Mouse (Mus musculus) cerebellum, postnatal 25 days (tissue): ENCODE results near the gene Ewsr1.

ENCODE experiments used
- DNase-seq, 2 experiments: peaks; one replicate each; pipeline ENCODE4 v3.0.0; 2021; ENCODE audit warnings: mixed read lengths in 2 of 2

Ewsr1 gene

GRCm38 (mm10) chr11:5057064-5057463 lies 42.0 kb downstream of the Ewsr1 start:
- DNase-seq, result no peak

GRCm38 (mm10) chr11:5055945-5056938 lies 42.8 kb downstream of the Ewsr1 start:
- DNase-seq, result no peak

DNA sequence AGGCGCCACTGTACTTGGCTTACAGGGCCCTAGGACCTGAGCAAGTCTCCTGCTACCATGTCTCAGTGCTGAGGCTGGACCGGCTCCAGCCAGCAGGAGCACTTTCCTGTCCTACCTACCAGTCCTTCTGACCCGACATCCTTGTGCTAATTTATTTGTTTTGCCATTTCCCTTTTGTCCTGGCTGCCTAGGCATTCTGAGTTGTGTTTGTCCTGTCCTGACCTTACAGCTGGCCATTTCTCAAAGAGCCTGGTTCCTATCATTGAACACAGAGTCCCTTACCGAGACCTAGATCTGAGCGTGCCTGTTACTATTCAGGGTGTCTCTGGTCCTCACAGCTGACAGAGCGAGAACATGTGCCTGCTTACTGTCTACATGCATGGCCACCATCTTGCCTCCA lies 44.2 kb downstream of the Ewsr1 start:
- no peak for DNase-seq

GRCm38 (mm10) chr11:5054151-5054550 lies 44.9 kb downstream of the Ewsr1 start:
- DNase-seq, result no peak

DNA sequence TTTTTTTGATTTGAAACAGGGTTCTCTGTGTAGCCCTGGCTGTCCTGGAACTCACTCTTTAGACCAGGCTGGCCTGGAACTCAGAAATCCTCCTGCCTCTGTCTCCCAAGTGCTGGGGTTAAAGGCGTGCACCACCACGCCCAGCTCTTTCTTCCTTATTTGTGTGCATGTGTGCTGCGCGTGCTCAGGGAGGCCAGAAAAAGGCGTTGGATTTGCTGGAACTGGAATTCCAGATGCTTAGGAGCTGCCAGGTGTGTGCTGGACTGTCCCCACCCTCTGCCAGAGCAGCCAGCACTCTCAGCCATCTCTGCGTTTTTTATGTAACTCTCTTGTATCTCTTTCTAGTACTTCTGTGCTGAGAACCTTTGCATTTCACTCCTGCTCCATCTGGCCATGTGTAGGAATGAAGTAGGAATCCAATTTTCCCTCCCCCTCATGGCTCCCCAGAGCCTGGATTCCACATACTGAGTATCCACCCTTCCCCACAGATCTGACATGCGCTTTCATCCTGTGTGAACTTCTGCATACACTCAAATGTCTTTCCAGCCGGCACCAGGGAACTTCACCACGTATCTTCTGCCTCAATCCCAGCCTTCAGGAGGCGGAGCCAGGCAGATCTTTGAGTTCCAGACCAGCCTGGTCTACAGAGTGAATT lies 46.7 kb downstream of the Ewsr1 start:
- DNase-seq, result no peak

DNA sequence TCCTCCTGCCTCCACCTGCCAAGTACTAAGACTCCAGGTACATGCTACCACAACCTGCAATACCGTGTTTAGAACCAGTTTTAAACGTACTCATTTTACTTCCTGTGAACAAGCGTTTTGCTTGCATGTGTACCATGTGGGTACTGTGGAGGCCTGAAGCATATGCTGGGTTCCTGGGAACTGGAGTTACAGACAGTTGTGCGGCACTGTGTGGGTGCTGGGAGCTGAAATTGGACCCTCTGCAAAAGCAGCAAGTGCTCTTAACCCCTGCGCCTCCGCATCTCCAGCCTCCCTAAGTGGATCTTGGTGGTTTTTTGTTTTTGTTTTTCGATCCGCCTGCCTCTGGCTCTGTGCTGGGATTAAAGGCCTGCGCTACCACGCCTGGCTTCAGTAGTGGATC lies 47.4 kb downstream of the Ewsr1 start:
- DNase-seq, result no peak

DNA sequence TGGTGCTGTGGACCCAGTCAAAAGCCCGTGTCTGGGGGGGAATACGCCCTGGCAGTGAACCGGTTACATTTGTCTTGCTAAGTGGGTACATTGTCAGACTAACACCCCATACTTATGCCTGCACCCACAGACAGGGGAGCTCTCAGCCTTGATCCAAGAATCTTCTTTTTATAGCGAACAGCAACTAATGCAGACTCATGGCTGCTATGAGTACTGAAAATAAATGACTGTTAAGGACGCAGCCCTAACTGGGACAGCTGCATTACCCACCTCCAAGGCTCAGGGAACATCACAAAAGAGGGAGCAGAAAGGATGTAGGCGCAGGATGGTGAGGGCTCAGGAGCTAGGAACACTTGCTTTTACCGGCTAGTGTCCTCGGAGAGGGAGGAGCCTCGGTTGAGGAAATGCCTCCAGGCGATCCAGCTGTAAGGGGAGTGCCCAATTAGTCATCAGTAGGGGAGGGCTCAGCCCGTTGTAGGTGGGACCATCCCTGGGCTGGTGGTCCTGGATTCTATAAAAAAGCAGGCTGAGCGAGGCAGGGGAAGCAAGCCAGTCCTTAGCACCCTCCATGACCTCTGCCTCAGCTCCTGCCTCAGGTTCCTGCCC lies 52.6 kb downstream of the Ewsr1 start:
- no peak for DNase-seq

DNA sequence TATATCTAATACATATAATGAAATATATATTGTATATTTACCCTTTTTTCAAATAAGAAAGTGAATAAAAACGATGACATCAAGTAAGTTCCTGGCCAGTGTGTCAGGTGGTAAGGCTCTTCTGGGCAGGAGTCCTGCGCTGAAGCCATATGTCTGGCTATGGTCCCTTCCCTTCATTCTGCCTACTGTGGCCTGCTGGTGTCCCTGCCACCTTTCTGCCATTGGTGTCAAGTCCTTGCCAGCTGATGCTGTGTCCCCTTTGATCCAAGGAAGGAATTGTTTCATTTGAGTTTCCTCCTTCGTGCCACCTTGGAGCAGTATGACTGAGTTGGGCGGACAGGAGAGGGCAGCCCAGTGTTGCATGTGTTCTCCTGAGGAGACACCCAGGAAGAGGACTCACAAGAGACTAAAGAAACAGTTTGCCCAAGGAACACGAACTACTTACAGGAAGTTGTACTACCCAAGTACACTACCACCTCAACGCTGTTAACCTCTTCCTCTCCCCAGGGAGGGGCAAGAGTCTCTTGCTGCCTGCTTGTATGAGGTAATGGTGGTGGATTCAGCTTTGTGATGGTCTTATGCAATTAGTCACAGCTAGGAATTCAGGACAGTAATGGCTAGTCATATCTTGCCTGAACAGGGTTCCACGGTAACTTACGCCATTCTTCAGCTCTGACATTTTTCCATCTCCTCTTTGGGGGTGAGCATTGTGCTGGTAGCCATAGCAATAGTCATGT lies 56.3 kb downstream of the Ewsr1 start:
- peak; percentile 62 to 63 for DNase-seq

- no peak for DNase-seq
These were observed 57.8 kb downstream of the Ewsr1 start for GRCm38 (mm10) chr11:5041144-5041780.

GRCm38 (mm10) chr11:5040585-5040984 lies 58.5 kb downstream of the Ewsr1 start:
- no peak for DNase-seq

DNA sequence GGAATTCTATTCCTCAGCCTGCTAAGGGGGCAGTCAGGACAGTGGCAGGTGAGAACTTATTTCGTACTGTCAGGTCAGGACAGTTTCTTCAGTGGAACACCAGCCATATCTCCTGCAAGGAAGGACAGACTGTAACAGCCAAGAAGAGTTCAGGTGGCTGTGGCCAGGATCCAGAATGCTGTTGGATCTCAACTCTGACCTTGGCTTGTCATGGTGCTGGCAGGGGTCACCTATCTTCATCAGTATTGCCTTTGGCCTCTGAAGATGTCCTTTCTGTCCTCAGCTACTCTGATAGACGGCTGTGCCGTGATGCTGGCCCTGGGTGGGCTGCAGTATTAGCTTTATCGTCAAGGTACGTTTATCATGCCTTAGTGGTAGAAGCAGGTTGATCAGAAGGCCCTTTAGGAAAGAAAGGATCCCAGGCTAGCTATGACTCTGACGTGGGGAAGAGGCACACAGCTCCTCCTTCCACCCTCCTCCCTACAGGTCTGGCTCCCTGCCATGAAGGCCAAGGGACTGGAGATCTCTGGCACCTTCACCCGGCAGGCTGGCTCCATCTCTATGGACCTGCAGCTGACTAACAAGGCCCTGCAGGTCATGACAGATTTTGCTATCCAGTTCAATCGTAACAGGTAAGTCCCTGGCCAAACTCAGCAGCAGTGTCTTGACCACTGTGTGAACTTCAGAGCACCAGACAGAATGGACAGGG lies 61.8 kb downstream of the Ewsr1 start:
- DNase-seq, result peak; percentile 80 to 90

DNA sequence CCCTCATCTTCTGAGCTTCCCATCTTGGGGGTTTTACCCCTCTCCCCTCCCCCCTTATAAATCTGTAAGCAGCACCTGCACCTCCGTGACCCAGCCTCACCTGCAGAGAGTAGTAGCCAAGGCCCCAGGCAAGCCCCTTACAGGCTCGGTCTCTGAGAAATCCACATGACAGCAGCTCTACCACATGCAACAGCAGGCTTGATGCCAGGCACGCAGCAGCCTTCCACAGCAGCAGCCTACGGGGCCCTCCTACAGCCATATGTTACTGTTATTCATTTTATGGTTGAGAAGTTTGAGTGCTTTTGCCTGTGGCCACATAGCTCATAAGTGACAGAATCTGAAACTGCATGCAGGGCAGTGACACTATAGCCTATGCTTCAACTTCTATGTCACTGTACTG lies 63.6 kb downstream of the Ewsr1 start:
- DNase-seq, result peak in 1 of 2 experiments; percentile 58

DNA sequence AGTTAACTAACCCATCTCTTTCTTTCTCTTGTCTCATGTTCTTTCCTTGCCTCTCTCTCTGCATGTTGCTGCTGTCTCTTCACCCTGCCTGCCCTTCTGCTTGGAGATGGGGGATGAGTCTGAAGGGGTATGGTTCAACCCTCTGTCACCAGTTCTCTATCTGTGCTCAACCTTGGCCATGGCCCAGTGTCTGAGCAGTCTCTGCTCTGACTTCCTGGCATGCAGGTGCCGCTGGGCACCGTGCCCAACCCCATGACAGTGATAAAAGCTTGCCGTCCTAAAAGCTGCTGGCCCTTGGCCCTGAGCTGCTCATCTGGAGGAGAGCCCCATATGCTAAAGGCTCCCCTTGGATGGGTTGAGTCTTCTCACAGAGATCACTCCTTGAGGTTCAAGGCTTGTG lies 65.9 kb downstream of the Ewsr1 start:
- DNase-seq, result peak; percentile 78 to 88

GRCm38 (mm10) chr11:5032706-5033105 lies 66.4 kb downstream of the Ewsr1 start:
- no peak for DNase-seq

DNA sequence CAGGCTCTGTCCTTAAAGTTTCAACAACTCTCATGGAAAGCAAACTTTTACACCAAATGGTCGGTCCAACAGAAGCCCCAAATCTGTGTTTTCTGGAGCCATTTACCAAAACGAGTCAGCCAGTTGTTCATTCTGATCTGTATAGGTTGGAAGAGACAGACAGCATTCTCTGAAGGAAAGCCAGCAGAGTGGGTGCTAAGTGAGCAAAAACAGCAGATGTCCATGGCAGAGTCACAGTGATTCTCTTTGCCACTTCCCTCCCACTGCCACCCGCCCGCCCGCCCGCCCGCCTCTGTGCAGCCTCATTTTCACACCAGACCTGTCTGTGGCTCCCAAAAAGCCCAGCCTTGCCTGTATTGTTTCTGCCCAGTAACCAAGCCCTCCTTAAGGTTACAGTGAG lies 70.8 kb downstream of the Ewsr1 start:
- DNase-seq, result no peak

DNA sequence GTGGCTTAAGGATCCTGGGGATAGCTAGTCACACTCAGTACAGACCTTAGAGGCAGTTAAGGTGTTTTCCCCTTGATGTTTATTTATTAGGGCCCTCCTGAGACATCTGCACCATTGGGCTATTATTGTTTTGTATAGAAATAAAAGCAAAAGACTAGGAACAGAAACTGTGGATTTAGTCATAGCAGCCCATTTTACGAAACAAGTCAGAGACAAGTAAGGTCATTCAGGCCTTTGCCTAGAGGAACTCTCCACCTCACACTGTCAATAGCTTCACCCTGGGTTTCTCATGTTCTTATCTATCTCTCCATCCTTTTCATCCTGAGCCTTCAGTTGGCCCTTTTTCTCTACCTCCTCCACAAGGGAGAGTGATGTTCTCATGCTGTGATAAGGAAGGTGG lies 74.0 kb downstream of the Ewsr1 start:
- DNase-seq, result no peak
